Comparison of ENCODE assay signal across 11 mouse cellular contexts in genomic region chr10:126962966-126963330, GRCm38 (mm10). TPM values are rescaled to one million over a fixed set of nuclear protein-coding genes. Genes with fewer than 3 reads are reported as not detected.
DNase-seq lines count a peak whose midpoint lies in the region; ATAC-seq and TF ChIP-seq lines count a peak whose summit lies in the region.
"Had no signal": no experiment of that assay in that cellular context is flagged by ENCODE, and none has a peak within 500 bp of the region (broad histone marks: within the 10 kb centered on the region; RNA-seq: fewer than 3 reads in every experiment).

No protein-coding gene starts in this region.

- no peak for TF ChIP-seq POLR2A in heart, adult 2 months (IDR thresholded peaks at IDR 0.05; ENCODE audit: insufficient read depth, low read depth, low read length)
- TF ChIP-seq POLR2A in cortical plate, adult 2 months (IDR thresholded peaks at IDR 0.05; ENCODE audit: extremely low read depth, insufficient read depth, low read length), result no peak
- no peak for TF ChIP-seq POLR2A in thymus, adult 2 months (IDR thresholded peaks at IDR 0.05; ENCODE audit: control insufficient read depth, extremely low read depth, insufficient read depth, low read length, poor library complexity)

- 49% methylated on average over 6 of the region's 6 CpGs for WGBS in heart, adult 2 months
- WGBS in heart, embryonic 11.5 days (ENCODE audit: insufficient replicate concordance), result 46% methylated on average over 6 of the region's 6 CpGs
- 44% methylated on average over 6 of the region's 6 CpGs for WGBS in heart, embryonic 14.5 days
- WGBS in limb, embryonic 11.5 days, result 20% methylated on average over 6 of the region's 6 CpGs
- WGBS in thymus, adult 2 months, result 92% methylated on average over 6 of the region's 6 CpGs

- peak overlapping the region; percentile 65 for H3K27ac ChIP-seq in heart, adult 2 months
- H3K27ac ChIP-seq in heart, embryonic 11.5 days (ENCODE audit: low read depth, low read length), result no peak overlapping the region
- peak overlapping the region; percentile 28; the same call in 1 of the 2 replicates for H3K27ac ChIP-seq in cortical plate, adult 2 months (ENCODE audit: insufficient read depth, low read length)
- H3K27ac ChIP-seq in heart, embryonic 14.5 days (replicated peaks in 1 of 2; ENCODE audit: control insufficient read depth in 1 of 2, insufficient read depth in 1 of 2, low read depth in 2 of 2, low read length in 2 of 2), result peak overlapping the region; percentile 70 to 78; a peak in 3 of 4 replicates
- peak overlapping the region; percentile 51; the same call in 1 of the 2 replicates for H3K27ac ChIP-seq in limb, embryonic 11.5 days (replicated peaks; ENCODE audit: low read depth, low read length)
- no peak overlapping the region for H3K27ac ChIP-seq in thymus, adult 2 months (ENCODE audit: control insufficient read depth, insufficient read depth, low read length)

- no peaks in the 10 kb centered on the region for H3K79me2 ChIP-seq in heart, adult 2 months (replicated peaks; ENCODE audit: control insufficient read depth, insufficient read depth, low read length)

- no peak for ATAC-seq in heart, embryonic 11.5 days (replicated peaks; ENCODE audit: insufficient number of reproducible peaks, low FRiP score, low TSS enrichment)
- no peak for ATAC-seq in heart, embryonic 14.5 days (ENCODE audit: insufficient number of reproducible peaks, insufficient read depth, low FRiP score, low read depth)
- no peak for ATAC-seq in limb, embryonic 11.5 days (ENCODE audit: insufficient number of reproducible peaks, low FRiP score, low TSS enrichment, low read depth)
- ATAC-seq: inflammation-experienced regulatory T-cells, adult 6 months had no signal

- H3K4me2 ChIP-seq in heart, embryonic 11.5 days, result no peak overlapping the region
- no peak overlapping the region for H3K4me2 ChIP-seq in heart, embryonic 14.5 days (ENCODE audit: low read length)
- H3K4me2 ChIP-seq in limb, embryonic 11.5 days (ENCODE audit: low read depth, severe bottlenecking), result no peak overlapping the region

- peaks cover 2% of the 10 kb centered on the region; the same call in 1 of the 2 replicates for H3K4me1 ChIP-seq in heart, adult 2 months (ENCODE audit: control insufficient read depth, insufficient read depth, low read length)
- H3K4me1 ChIP-seq in heart, embryonic 11.5 days (ENCODE audit: control insufficient read depth, insufficient read depth, low read length), result peaks cover 12% of the 10 kb centered on the region
- H3K4me1 ChIP-seq in cortical plate, adult 2 months (ENCODE audit: control insufficient read depth, insufficient read depth, low read length), result peaks cover 7% of the 10 kb centered on the region
- H3K4me1 ChIP-seq in heart, embryonic 14.5 days (ENCODE audit: control insufficient read depth in 2 of 2, insufficient read depth in 2 of 2, low read length in 2 of 2), result peaks cover 18 to 19% of the 10 kb centered on the region in 2 experiments
- H3K4me1 ChIP-seq in limb, embryonic 11.5 days (ENCODE audit: control insufficient read depth, insufficient read depth, low read length), result peaks cover 6% of the 10 kb centered on the region
- H3K4me1 ChIP-seq in thymus, adult 2 months (replicated peaks; ENCODE audit: control insufficient read depth, insufficient read depth, low read length), result no peaks in the 10 kb centered on the region

- peak; percentile 39 to 57 for DNase-seq in heart, adult 2 months
- no peak for DNase-seq in limb, embryonic 11.5 days (ENCODE audit: low spot score)
- no peak for DNase-seq in urinary bladder, postnatal 36 days (ENCODE audit: low spot score in 2 of 2)
- no peak for DNase-seq in right cerebral cortex, adult 2 months (ENCODE audit: low spot score in 2 of 2)
- DNase-seq in thymus, adult 2 months, result no peak

- no peak overlapping the region for H3K9ac ChIP-seq in heart, adult 2 months (ENCODE audit: low read depth, low read length)
- no peak overlapping the region for H3K9ac ChIP-seq in heart, embryonic 11.5 days (ENCODE audit: low read depth, low read length)
- H3K9ac ChIP-seq in heart, embryonic 14.5 days (ENCODE audit: low read length), result no peak overlapping the region
- no peak overlapping the region for H3K9ac ChIP-seq in limb, embryonic 11.5 days (ENCODE audit: low read length)

- no peaks in the 10 kb centered on the region for H3K27me3 ChIP-seq in heart, adult 2 months (ENCODE audit: control insufficient read depth, insufficient read depth, low read length)
- no peaks in the 10 kb centered on the region for H3K27me3 ChIP-seq in heart, embryonic 11.5 days (ENCODE audit: control insufficient read depth, insufficient read depth, low read length)
- H3K27me3 ChIP-seq in heart, embryonic 14.5 days (ENCODE audit: control insufficient read depth, insufficient read depth, low read length), result no peaks in the 10 kb centered on the region
- H3K27me3 ChIP-seq in limb, embryonic 11.5 days (ENCODE audit: control insufficient read depth, insufficient read depth, low read length), result no peaks in the 10 kb centered on the region
- no peaks in the 10 kb centered on the region for H3K27me3 ChIP-seq in thymus, adult 2 months (ENCODE audit: control insufficient read depth, insufficient read depth, low read length)

- TF ChIP-seq CTCF in heart, adult 2 months (IDR thresholded peaks at IDR 0.05), result no peak
- TF ChIP-seq CTCF in cortical plate, adult 2 months (IDR thresholded peaks at IDR 0.05; ENCODE audit: extremely low read depth, insufficient read depth, low read length), result no peak
- no peak for TF ChIP-seq CTCF in thymus, adult 2 months (IDR thresholded peaks at IDR 0.05; ENCODE audit: borderline replicate concordance, control insufficient read depth, extremely low read depth, insufficient read depth, low read length, poor library complexity)

- H3K36me3 ChIP-seq in heart, adult 2 months (ENCODE audit: control insufficient read depth, insufficient read depth, low read length), result no peaks in the 10 kb centered on the region
- H3K36me3 ChIP-seq in heart, embryonic 11.5 days (ENCODE audit: control insufficient read depth, insufficient read depth, low read length), result no peaks in the 10 kb centered on the region
- no peaks in the 10 kb centered on the region for H3K36me3 ChIP-seq in heart, embryonic 14.5 days (ENCODE audit: control insufficient read depth, insufficient read depth, low read length)
- H3K36me3 ChIP-seq in limb, embryonic 11.5 days (ENCODE audit: control insufficient read depth, insufficient read depth, low read length), result no peaks in the 10 kb centered on the region
- no peaks in the 10 kb centered on the region for H3K36me3 ChIP-seq in thymus, adult 2 months (ENCODE audit: control insufficient read depth, insufficient read depth, low read length)

- no peaks in the 10 kb centered on the region for H3K9me3 ChIP-seq in heart, embryonic 11.5 days (replicated peaks; ENCODE audit: control insufficient read depth, low read length)
- H3K9me3 ChIP-seq in heart, embryonic 14.5 days (ENCODE audit: control insufficient read depth, low read length), result no peaks in the 10 kb centered on the region
- no peaks in the 10 kb centered on the region for H3K9me3 ChIP-seq in limb, embryonic 11.5 days (ENCODE audit: control insufficient read depth, low read length)

- intact Hi-C loops in heart, adult 2 months (cut with DNase I), result no loop called here

- no peak for TF ChIP-seq EP300 in heart, adult 2 months (IDR thresholded peaks at IDR 0.05; ENCODE audit: insufficient read depth, low read depth, low read length)

- no peak overlapping the region for H3K4me3 ChIP-seq in heart, adult 2 months
- no peak overlapping the region for H3K4me3 ChIP-seq in heart, embryonic 11.5 days (ENCODE audit: low read depth, low read length)
- no peak overlapping the region for H3K4me3 ChIP-seq in cortical plate, adult 2 months (ENCODE audit: insufficient read depth, low read length)
- H3K4me3 ChIP-seq in heart, embryonic 14.5 days (ENCODE audit: control insufficient read depth in 1 of 2, insufficient read depth in 1 of 2, low read depth in 1 of 2, low read length in 2 of 2), result no peak overlapping the region
- no peak overlapping the region for H3K4me3 ChIP-seq in limb, embryonic 11.5 days (ENCODE audit: low read depth, low read length)
- no peak overlapping the region for H3K4me3 ChIP-seq in thymus, adult 2 months (ENCODE audit: control insufficient read depth, insufficient read depth, low read length)
- H3K4me3 ChIP-seq: megakaryocyte, embryonic 14.5 days had no signal

RNA-seq across cellular contexts. Expression of gene Ctdsp2, which starts 15.6 kb away (rescaled TPM):
- total RNA-seq in heart, adult 2 months (2021), result 100 to 1,000 TPM in 1 of 2 experiments, 10 to 100 TPM in 1; 82.2 to 108 TPM
- polyA plus RNA-seq in heart, adult 2 months (2012; rRNA removed), result 85.6 and 114 TPM in 2 replicates
- polyA plus RNA-seq in heart, embryonic 11.5 days (2014; fragmentation: Nextera tagmentation; extraction: Ambion mirVana), result 47.3 and 47.6 TPM in 2 replicates
- polyA plus RNA-seq in cortical plate, adult 2 months (2012; rRNA removed), result 76.5 TPM in 2 replicates
- polyA plus RNA-seq in heart, embryonic 14.5 days (2014; fragmentation: Nextera tagmentation; extraction: Ambion mirVana), result 60.4 and 64.4 TPM in 2 replicates
- polyA plus RNA-seq in limb, embryonic 11.5 days (2014; fragmentation: Nextera tagmentation; extraction: Ambion mirVana), result 77.3 and 84.9 TPM in 2 replicates
- polyA plus RNA-seq in thymus, adult 2 months (2012; rRNA removed), result 179 and 182 TPM in 2 replicates

RNA-seq across cellular contexts. Expression of gene Avil, which starts 37.6 kb away (rescaled TPM):
- total RNA-seq in heart, adult 2 months (2021), result under 1 TPM; 0.34 to 0.48 TPM
- 0.26 and 0.29 TPM in 2 replicates for polyA plus RNA-seq in heart, adult 2 months (2012; rRNA removed)
- polyA plus RNA-seq in heart, embryonic 11.5 days (2014; fragmentation: Nextera tagmentation; extraction: Ambion mirVana), result 0.13 and 0.34 TPM in 2 replicates
- polyA plus RNA-seq in cortical plate, adult 2 months (2012; rRNA removed), result 0.11 and 0.19 TPM in 2 replicates
- polyA plus RNA-seq in heart, embryonic 14.5 days (2014; fragmentation: Nextera tagmentation; extraction: Ambion mirVana), result 0.19 and 0.39 TPM in 2 replicates
- polyA plus RNA-seq in limb, embryonic 11.5 days (2014; fragmentation: Nextera tagmentation; extraction: Ambion mirVana), result 0.07 and 0.16 TPM in 2 replicates
- polyA plus RNA-seq in thymus, adult 2 months (2012; rRNA removed), result 0.97 and 1.3 TPM in 2 replicates
- total RNA-seq: common myeloid progenitor, adult 5-6 weeks had no signal

Comparison
In these comparisons a context has a peak if more than half of its experiments do, and no peak if none do; other contexts are left out.
1. H3K27ac ChIP-seq: peak in heart, adult 2 months (single experiment), cortical plate, adult 2 months (single experiment), heart, embryonic 14.5 days (2 of 2) and limb, embryonic 11.5 days (single experiment); none in heart, embryonic 11.5 days (single experiment) and thymus, adult 2 months (single experiment).
2. DNase-seq: peak in heart, adult 2 months (2 of 2); none in limb, embryonic 11.5 days (single experiment), urinary bladder, postnatal 36 days (0 of 2), right cerebral cortex, adult 2 months (0 of 2) and thymus, adult 2 months (single experiment).